Mouse (Mus musculus) lung, postnatal 14 days (tissue): ENCODE measurements around the gene Il1b.

ENCODE experiments used
- DNase-seq: peaks from one replicate; pipeline ENCODE4 v3.0.0; 2021

Il1b gene

GRCm38 (mm10) chr2:129368106-129368505 lies 2.8 kb downstream of the Il1b start:
- DNase-seq = no peak

GRCm38 (mm10) chr2:129367246-129367645 lies 3.7 kb downstream of the Il1b start:
- no peak for DNase-seq

- DNase-seq = no peak
Measured at GRCm38 (mm10) chr2:129360975-129361560, 9.9 kb downstream of the Il1b start.

- DNase-seq = peak; percentile 23
Measured at GRCm38 (mm10) chr2:129360197-129360596, 10.7 kb downstream of the Il1b start.

- DNase-seq = no peak
Measured at GRCm38 (mm10) chr2:129338138-129338621, 32.8 kb downstream of the Il1b start.

- no peak for DNase-seq
Measured at GRCm38 (mm10) chr2:129333471-129333870, 37.5 kb downstream of the Il1b start.

GRCm38 (mm10) chr2:129330540-129330939 lies 40.4 kb downstream of the Il1b start:
- peak; percentile 37 for DNase-seq

- DNase-seq = no peak
Measured at GRCm38 (mm10) chr2:129330024-129330423, 40.9 kb downstream of the Il1b start.

GRCm38 (mm10) chr2:129328238-129328637 lies 42.7 kb downstream of the Il1b start:
- DNase-seq = no peak

- DNase-seq = no peak
Measured at GRCm38 (mm10) chr2:129324216-129324615, 46.7 kb downstream of the Il1b start.

GRCm38 (mm10) chr2:129322117-129322635 lies 48.8 kb downstream of the Il1b start:
- DNase-seq = no peak

GRCm38 (mm10) chr2:129320033-129320605 lies 50.8 kb downstream of the Il1b start:
- DNase-seq = no peak

GRCm38 (mm10) chr2:129315831-129316230 lies 55.1 kb downstream of the Il1b start:
- DNase-seq = no peak

- DNase-seq = no peak
Measured at GRCm38 (mm10) chr2:129314880-129315279, 56.1 kb downstream of the Il1b start.
